Mouse (Mus musculus) lung, adult 2 months (tissue): ENCODE measurements around the gene Maml3.

Experiments used
- CTCF ChIP-seq: fragments of 200-500 bp; IDR thresholded peaks from 2 replicates; pipeline ENCODE4 v1.5.1; 2011; ENCODE audit warnings: mild to moderate bottlenecking, low read length, control low read depth; ENCODE audit not compliant: insufficient read depth
- POLR2A ChIP-seq: fragments of 200-500 bp; IDR thresholded peaks from 2 replicates; pipeline ENCODE4 v1.6.1; 2011; ENCODE audit warnings: low read depth, mild to moderate bottlenecking, control low read depth, low read length, borderline replicate concordance; ENCODE audit errors: extremely low read depth

GRCm38 (mm10) chr3:51923800-51924199 lies 181.1 kb downstream of the Maml3 start:
- TF ChIP-seq CTCF (no peak), POLR2A (no peak)
